Mouse (Mus musculus) cerebral cortex, adult 2 months (tissue): ENCODE data around the gene Thoc5.

ENCODE experiments used
- WGBS: fragments of 180-500 bp; shearing (Covaris S2); methylation state at CpG from one replicate; pipeline ENCODE4 v1.1.7; 2018; 5-methylcytosine and 5-hydroxymethylcytosine counted together

Thoc5 gene

GRCm38 (mm10) chr11:4916068-4916467 is 20.9 kb downstream of the Thoc5 start:
- WGBS: 28% methylated on average over 1 of the region's 1 CpGs

- 73% methylated on average over 2 of the region's 2 CpGs for WGBS
These were observed 26.2 kb downstream of the Thoc5 start for GRCm38 (mm10) chr11:4921281-4921680.

- 79% methylated on average over 7 of the region's 7 CpGs for WGBS
These were observed 26.6 kb downstream of the Thoc5 start for GRCm38 (mm10) chr11:4921751-4922150.

- 58% methylated on average over 3 of the region's 3 CpGs for WGBS
These were observed 32.1 kb downstream of the Thoc5 start for GRCm38 (mm10) chr11:4927224-4927623.

- WGBS: 56% methylated on average over 1 of the region's 1 CpGs
These were observed 36.0 kb downstream of the Thoc5 start for GRCm38 (mm10) chr11:4931009-4931601.

- WGBS: 84% methylated on average over 5 of the region's 5 CpGs
These were observed 41.1 kb downstream of the Thoc5 start for GRCm38 (mm10) chr11:4936243-4936642.

GRCm38 (mm10) chr11:4946530-4946929 is 51.4 kb downstream of the Thoc5 start:
- WGBS: 21% methylated on average over 13 of the region's 13 CpGs

- under 1% methylated on average over 119 of the region's 120 CpGs for WGBS
These were observed 52.1 kb downstream of the Thoc5 start for GRCm38 (mm10) chr11:4946947-4947812.

- 2% methylated on average over 41 of the region's 41 CpGs for WGBS
These were observed 52.7 kb downstream of the Thoc5 start, which contains the start of gene Nefh for GRCm38 (mm10) chr11:4947813-4948174. Nefh (minus strand) TSS chr11:4948064.

- 13% methylated on average over 8 of the region's 8 CpGs for WGBS
These were observed 53.7 kb downstream of the Thoc5 start for GRCm38 (mm10) chr11:4948792-4949191.

- WGBS: 6% methylated on average over 23 of the region's 23 CpGs
These were observed 54.3 kb downstream of the Thoc5 start for GRCm38 (mm10) chr11:4949256-4950044.

- 11% methylated on average over 6 of the region's 6 CpGs for WGBS
These were observed 58.3 kb downstream of the Thoc5 start for GRCm38 (mm10) chr11:4953401-4953800.

GRCm38 (mm10) chr11:4953918-4954317 is 58.8 kb downstream of the Thoc5 start:
- WGBS: 12% methylated on average over 8 of the region's 8 CpGs

GRCm38 (mm10) chr11:4963099-4963808 is 68.1 kb downstream of the Thoc5 start:
- WGBS: 57% methylated on average over 6 of the region's 6 CpGs

- 54% methylated on average over 2 of the region's 2 CpGs for WGBS
These were observed 71.2 kb downstream of the Thoc5 start for GRCm38 (mm10) chr11:4966325-4966724.

- 67% methylated on average over 5 of the region's 5 CpGs for WGBS
These were observed 71.8 kb downstream of the Thoc5 start for GRCm38 (mm10) chr11:4966888-4967287.

- 73% methylated on average over 2 of the region's 2 CpGs for WGBS
These were observed 72.4 kb downstream of the Thoc5 start for GRCm38 (mm10) chr11:4967549-4967948.

GRCm38 (mm10) chr11:4968376-4968775 is 73.3 kb downstream of the Thoc5 start:
- 52% methylated on average over 10 of the region's 10 CpGs for WGBS

GRCm38 (mm10) chr11:4972967-4973870 is 78.1 kb downstream of the Thoc5 start:
- WGBS: 49% methylated on average over 13 of the region's 13 CpGs

- WGBS: 82% methylated on average over 2 of the region's 2 CpGs
These were observed 78.7 kb downstream of the Thoc5 start for GRCm38 (mm10) chr11:4973871-4974256.
